Mouse (Mus musculus) liver, adult (tissue): ENCODE measurements around the gene Kcnq1.

Experiments used
- GATA4 ChIP-seq: IDR thresholded peaks from 2 replicates; pipeline ENCODE4 v1.6.1; 2014; ENCODE audit warnings: mild to moderate bottlenecking, low read length; ENCODE audit not compliant: insufficient replicate concordance

Kcnq1 gene

DNA sequence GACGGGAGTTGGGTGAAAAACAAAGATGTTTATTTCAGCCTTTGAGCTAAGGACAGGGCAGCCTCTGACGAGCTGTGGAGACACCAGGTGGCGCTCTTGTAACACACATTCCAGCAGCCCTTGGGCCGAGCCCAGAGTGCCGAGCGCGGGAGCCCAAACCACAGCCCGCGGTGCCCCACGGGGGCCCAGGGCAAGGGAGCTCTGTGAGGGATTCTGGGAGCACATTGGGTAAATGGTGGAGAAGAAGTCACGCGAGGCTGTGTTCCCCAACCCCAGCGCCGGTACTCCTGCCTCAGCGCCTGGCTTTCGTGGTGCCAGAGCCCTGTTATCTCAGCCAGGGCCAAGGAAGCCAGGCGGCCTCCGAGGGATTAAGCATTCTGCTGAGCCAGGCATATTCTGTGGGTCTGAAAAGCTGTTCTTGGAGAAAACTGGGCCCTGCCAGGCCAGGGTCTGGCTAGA is 47.8 kb downstream of the Kcnq1 start:
- peak; percentile 45; the same call in 1 of the 2 replicates for TF ChIP-seq GATA4

DNA sequence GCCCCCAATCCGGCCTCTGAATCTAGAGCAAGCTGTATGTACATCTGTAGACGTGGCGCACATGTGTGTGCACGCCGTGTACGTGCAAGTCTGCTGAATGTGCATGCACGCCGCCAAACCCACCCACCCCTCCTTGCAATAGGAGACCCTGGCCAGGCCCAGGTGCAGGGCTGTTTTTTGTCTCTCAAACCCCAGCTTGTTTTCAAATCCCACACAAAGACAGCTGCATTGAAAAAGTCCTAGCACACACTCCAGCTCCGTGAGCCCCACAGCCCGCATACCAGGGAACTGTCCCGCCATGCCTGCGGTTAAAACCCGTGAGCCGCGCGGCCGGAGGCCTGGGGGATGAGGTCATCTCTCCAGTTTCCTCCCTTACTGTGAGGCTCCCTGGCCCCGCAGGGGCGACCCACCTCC is 48.3 kb downstream of the Kcnq1 start:
- TF ChIP-seq GATA4: no peak

DNA sequence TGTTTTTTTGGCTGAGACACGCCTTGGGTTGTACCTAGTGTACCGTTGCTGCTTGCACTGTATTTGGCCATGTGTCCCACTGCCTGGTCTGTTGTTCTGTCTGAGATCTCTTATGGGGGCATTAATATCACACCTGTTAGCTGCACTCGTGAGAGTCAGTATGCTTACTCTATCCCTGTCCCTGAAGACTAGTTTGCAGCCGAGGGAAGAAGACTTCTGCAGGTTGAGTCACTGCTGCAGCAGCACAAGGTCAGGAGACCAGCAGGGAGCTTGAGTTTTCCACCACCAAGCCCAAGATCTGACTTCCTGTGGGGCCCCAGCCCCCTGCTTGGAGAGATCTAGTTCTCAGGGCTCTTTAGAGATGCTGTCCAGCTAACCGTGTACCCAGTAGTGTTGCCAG is 49.1 kb downstream of the Kcnq1 start:
- TF ChIP-seq GATA4: no peak

DNA sequence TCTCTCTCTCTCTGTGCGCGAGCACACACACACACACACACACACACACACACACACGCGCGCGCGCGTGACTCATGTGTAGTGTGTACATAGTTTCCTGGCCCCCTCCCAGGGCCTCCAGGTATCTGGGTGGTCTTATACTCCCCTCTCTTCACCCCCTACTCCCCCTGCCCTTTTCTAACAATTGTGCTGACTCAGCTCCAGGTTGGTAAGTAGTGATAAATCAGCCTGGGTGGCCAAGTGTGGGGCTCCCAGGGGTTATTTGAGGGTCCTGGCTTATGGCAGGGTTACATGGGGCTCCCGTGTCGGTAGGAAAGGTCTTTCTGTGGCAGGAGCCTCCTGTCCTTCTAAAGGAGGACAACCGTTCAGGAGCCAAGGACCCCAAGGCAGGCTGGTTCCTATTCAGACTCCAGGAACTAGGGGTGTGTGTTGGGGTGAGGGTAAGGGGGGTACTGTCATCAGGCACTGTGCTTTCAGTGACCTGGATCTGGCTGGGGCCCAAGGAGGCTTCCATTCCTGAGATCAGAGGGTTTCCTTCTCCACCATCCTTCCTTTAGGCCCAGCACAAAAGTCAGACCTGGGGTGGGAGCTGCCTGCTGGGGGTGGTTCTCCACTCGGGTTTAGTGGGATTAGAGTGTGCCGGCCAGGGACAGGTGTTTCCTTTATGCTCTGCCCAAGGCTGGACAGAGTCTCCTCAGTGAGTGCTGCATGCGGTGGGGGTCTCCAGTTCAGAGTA is 52.7 kb downstream of the Kcnq1 start:
- no peak for TF ChIP-seq GATA4

DNA sequence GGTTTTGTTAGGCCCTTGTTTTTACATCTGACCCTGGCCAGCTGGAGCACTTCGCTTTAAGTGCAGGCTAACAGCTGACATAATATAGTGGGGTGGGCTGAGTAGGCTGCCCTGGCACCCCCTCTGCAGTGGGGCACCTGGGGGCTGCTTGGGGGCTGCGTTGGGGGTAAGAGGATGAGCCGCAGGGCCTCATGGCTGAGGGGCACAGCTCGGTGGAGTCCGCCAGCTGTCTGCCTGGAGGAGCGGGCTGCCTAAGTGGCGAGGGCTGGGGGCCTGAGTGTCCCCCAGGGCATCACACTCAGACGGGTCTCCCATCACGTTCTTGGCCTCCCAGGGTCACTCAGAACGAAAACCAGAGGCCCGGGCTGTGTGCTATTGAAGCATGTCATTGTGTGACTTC is 53.3 kb downstream of the Kcnq1 start:
- TF ChIP-seq GATA4: no peak

DNA sequence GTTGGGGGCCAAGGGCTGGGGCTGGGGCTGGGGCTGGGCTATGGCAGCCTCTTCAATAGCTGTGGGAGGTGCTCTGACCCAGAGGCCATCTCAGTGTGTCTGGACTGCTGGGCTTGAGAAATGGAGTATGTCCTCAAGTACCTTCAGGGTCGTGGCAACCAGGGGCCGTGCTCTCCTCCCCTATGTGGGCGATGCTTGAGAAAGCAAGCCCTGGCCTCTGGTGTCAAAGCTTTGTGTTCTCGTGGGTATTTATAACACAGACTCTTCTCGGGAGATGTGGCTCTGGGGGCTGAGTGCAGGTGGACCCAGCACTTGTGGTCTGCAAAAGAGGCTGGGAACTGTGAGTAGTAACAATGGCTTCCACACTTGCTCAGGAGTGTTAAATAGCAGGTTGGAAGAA is 53.9 kb downstream of the Kcnq1 start:
- TF ChIP-seq GATA4: no peak

DNA sequence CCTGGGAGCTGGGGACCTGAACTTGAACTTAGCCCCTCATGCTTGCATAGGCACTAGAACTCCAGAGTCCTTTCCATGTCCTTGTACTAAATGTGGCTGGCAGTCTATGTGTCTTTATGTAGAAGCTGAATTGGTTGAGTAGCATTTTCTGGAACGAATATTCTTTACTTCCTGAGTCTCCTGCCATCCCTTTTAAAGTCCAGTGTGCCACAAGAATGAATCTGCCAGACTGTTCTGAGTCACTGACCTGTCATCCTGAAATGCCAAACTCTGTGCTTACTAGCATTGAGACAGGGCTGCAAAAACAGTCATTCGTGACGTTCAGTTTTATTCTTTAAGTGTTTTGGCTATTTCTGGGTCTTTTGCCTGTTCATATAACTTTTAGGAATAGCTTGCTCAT is 55.9 kb downstream of the Kcnq1 start:
- no peak for TF ChIP-seq GATA4

DNA sequence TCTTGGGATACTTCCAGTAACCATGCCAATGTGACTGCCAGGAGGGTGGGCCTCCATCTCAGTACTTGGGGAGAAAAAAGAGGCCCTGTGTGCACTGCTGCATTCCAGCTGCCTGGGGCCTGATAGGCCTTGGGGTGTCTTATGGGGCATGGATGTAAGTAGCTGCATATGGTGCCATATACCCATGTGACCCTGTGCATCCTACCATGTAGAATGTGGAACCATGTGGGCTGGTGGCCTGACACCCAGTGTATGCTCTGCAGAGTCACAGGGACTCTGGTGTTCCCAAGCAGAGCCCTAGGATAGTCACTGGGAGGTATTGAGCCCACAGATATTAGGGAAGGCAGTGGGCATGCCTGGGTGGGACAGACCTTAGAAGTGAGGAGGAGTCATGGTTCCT is 57.9 kb downstream of the Kcnq1 start:
- TF ChIP-seq GATA4: no peak

DNA sequence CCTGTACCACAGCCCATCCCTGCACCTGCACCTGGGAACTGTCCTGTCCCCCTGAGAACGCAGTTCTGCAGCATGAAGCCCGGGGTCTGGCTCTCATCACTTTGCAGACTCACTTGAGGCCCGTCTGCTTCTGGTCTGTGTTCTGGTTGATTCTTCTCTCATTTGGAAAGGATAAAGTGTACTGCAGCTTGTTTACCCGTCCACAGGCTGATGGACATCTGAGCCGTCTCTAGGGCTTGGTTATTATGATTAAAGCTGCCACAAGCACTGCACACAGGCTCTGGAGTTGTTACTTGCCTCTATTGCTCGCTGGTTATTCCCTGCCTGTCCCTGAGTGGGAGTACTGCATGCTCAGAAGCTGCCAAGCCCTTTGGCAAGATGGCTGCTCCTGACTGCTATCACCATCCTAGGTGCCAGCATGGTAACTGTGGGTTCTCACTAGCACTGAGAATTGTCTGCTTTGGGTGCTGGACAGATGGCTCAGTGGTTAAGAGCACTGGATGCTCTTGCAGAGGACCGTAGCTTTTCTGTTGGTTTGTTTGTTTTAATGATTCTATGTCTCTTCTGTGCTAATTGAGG is 59.6 kb downstream of the Kcnq1 start:
- TF ChIP-seq GATA4: no peak

DNA sequence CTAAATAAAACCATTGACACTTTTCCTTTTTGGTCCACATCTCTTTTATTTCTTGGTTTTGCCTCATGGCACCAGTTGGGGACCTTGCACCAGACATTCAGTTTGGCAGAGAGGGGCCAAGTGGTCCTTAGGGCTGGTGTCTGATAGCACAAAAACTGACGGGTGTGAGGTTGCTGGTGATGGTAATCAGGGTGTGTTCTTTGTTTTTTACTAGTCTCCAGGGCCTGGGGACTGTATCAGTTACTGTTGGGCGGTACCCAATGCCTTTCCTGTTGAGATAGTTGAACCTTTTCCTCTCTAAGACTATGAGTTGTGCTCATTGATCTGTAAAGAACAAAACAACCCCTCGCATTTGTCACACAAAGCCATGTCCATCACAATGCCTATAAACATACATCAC is 61.1 kb downstream of the Kcnq1 start:
- TF ChIP-seq GATA4: no peak

DNA sequence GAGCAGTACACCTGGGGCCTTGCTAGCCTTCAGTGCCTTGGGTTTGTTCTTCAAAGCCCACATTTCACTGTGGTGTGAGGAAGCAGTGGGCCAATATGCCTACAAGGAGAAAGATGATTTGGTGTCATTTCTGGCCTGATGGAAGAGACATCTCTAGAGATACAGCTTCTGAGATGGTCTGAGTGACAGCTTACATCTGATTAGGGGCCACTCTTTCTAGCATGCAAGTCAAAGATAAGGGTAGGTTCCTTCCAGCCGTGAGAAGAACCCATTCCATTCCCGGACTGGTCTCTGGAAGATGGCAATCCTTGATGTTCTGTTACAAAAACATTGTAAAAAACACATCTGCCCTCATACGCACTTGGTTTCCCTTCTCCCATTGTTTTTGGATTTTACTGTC is 63.2 kb downstream of the Kcnq1 start:
- TF ChIP-seq GATA4: no peak

DNA sequence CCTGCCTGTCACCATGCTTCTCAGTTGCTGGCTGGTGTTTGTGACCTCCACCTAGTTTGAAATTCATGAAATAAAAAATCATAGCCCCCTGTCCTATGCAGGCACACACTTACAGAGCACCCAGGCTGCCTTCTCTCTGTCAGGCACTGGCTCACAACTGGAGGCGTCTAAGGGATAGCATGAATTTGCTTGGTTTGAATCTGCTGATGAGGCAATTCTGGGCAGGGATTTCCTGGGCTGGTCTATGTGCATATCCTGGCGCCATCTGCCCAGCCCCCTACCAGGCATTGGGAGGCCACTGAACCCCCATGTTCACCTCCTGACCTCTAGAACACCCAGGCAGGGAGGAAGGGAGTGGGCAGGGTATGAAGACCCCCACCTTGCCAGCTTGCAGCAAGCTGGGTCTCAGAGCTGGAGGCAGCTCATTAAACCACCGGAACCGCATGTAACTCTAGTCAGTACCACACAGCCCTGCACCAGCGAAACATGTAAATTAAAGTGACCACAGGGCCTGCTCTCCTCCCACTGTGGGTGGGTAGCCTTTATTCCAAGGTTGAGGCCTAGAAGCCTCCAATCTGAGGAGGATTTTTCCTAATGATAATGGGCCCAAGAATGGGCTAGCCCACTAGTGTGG is 66.9 kb downstream of the Kcnq1 start:
- TF ChIP-seq GATA4: no peak

DNA sequence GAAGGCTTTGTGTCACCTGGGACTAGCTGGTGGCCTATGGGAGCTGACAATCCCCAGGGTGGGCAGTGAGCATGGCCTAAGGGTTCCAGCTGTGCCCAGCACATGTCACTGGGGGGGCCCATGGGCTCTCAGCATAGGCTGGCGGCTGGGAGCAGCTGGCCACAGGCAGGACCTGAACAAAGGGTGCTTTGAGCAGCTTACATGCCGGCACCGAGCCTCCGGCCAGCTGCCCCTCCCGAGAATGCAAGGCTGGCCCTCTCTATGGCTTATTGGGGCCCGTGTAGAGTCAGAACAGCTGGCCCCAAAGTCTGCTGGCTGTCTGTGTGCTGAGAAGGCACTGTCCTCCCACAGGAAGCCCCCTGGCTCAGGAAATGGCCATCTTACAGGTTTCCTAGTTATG is 68.5 kb downstream of the Kcnq1 start:
- TF ChIP-seq GATA4: no peak

DNA sequence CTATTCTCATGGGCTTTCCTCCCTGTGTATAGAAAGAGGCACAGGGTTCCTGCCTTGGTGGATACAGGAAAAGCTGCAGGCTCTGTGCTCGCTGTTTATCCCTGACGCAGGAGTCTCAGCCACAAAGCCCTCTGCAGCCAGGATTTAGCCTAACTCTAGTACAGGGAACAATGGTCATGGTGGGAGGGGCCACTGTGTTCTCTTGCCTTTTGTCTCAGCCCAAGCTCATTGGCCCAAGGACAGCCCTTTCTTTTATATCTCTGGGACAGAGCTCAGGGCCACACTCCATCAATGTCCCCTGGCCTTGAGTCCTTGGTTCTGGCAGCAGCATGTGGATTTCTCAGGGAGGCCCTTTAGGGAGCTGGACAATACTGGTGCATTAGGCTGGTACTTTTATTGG is 72.7 kb downstream of the Kcnq1 start:
- TF ChIP-seq GATA4: no peak

DNA sequence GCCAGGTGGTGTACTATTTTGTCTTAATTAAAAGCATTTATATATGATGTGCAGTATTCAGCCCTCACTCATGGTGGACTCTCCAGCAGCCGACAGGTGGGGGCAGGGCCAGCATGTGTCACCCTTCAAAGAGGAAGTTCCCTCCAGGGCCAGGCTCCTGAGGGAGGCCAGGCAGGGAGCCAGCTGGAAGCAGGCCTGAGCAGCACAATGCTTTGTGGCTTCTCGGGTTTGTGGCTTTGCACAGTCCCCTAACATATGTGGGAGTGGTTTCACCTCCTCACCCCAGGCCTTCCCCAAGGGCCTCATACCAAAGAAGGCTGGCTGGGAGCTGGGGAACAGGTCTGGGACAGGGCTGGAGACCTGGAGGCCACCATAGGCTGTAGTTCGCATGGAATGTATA is 74.6 kb downstream of the Kcnq1 start:
- no peak for TF ChIP-seq GATA4

DNA sequence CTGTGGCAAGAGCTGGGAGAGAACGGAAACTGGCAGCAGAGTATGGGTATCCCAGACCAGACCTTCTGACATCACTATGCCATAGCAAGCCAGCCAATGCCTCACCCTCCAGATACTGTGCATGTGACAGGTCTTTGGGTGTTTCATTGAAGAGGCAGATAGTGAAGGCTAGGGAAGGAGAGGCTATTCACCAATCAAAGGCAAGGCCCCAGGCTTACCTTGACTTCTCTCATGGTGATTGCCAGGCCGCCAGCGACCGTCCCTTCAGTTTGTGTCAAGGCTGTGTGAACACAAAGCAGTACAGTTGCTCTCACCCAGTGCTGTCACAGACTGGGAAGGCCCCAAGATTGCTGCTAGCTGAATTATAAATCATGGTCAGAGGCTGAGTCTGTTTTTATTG is 75.1 kb downstream of the Kcnq1 start:
- TF ChIP-seq GATA4: no peak
